Mouse (Mus musculus) hindlimb bud, embryonic 11.5 days (tissue): ENCODE data around the gene Ccne1.

Source experiments
- DNase-seq: peaks from one replicate; pipeline ENCODE4 v3.0.0-alpha.2; 2012; ENCODE audit warnings: low read depth, low spot score; ENCODE audit errors: extremely low spot score

The Ccne1 gene

DNA sequence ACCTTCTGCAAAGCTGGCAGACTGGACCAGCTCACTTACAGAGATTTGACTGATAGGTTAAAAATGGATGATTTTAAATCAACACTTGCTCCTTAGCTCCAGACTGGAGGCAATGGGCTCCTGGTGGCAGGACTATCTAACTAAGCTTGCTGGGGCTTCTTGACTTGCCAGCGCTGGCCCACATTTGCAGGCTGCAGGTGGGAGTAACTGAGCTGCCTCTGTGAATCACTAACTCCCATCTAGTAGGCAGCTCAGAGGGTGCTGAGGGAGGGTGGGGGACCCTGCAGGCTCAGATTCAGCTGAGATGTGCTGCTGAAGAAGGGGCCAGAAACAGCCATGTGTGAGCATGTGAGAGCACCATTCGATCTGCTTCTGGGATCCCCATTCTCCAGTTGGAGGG, 51.3 kb downstream of the Ccne1 start:
- no peak for DNase-seq

DNA sequence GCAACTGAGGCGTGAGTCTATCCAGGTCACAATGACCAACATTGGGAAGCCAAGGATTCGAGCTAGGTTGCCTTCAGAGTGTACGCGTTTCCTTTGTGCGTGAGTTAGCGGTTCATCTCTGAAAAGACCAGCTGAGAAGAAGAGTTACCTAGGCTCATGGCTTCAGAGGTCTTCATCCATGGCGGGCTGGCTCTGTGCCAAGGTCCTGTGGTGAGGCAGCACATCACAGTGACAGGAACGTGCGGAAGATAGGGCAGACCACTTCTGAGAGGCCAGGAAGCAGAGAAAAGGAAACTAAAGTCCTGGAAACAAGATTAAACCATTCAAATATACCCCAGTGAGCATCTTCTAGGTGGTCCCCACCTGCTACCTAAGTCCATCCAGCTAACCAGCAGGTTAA, 53.1 kb downstream of the Ccne1 start:
- DNase-seq: no peak
